Mouse (Mus musculus) megakaryocyte, embryonic 14.5 days (primary cell): ENCODE data around the gene Srcap. TPM values are rescaled to one million over a fixed set of nuclear protein-coding genes. Genes with fewer than 3 reads are reported as not detected.
"Not testable (repeated sequence)": the region's sequence is repeated elsewhere in the genome, so short reads cannot be mapped to it uniquely, and the experiment has no call there.

Source experiments
- H3K27me3 ChIP-seq: replicated peaks from 2 replicates; pipeline ENCODE3; 2012; ENCODE audit warnings: inconsistent platforms
- H3K36me3 ChIP-seq: replicated peaks from 2 replicates; pipeline ENCODE3; 2012; ENCODE audit warnings: low read length, inconsistent platforms, mixed read lengths
- H3K4me1 ChIP-seq: 2 replicates; pipeline ENCODE4 v1.6.1; 2012; ENCODE audit warnings: inconsistent platforms
- H3K4me3 ChIP-seq: replicated peaks from 2 replicates; pipeline ENCODE3; 2012; ENCODE audit warnings: moderate library complexity, mild to moderate bottlenecking, inconsistent platforms
- H3K9me3 ChIP-seq: 2 replicates; pipeline ENCODE4 v1.6.1; 2012; ENCODE audit warnings: inconsistent platforms
- FLI1 ChIP-seq: IDR thresholded peaks from 2 replicates; pipeline ENCODE4 v1.6.1; 2012; ENCODE audit warnings: low read length, inconsistent platforms, mixed read lengths
- GATA1 ChIP-seq: IDR thresholded peaks from 3 replicates; pipeline ENCODE4 v1.6.1; 2012; ENCODE audit warnings: mixed read lengths, low read length, inconsistent platforms, borderline replicate concordance
- polyA plus RNA-seq: library from polyadenylated mRNA; stranded (reverse); fragments of >175 nt; gene quantifications from 2 replicates; pipeline ENCODE4 v1.2.3, GENCODE M21; 2012; ENCODE audit warnings: low replicate concordance; ENCODE audit not compliant: insufficient read depth

Gene Srcap
- polyA plus RNA-seq, 1 experiment, result 9.1 TPM

GRCm38 (mm10) chr7:127489982-127490381 lies 21.8 kb upstream of the Srcap start:
- Histone ChIP-seq H3K27me3 (no peaks in the 10 kb centered on the region), H3K4me1 (peaks cover 43% of the 10 kb centered on the region), H3K9me3 (no peaks in the 10 kb centered on the region), H3K4me3 (no peak overlapping the region), H3K36me3 (peaks cover 98% of the 10 kb centered on the region)
- TF ChIP-seq GATA1, result no peak
- TF ChIP-seq FLI1, result no peak

- TF ChIP-seq FLI1 (no peak), GATA1 (no peak)
- H3K36me3 ChIP-seq, result peaks cover 91% of the 10 kb centered on the region
Measured at GRCm38 (mm10) chr7:127491846-127492245, 19.9 kb upstream of the Srcap start.

GRCm38 (mm10) chr7:127494648-127495047 lies 17.1 kb upstream of the Srcap start:
- no peak overlapping the region for H3K4me3 ChIP-seq
- H3K36me3 ChIP-seq, result peaks cover 76% of the 10 kb centered on the region
- no peaks in the 10 kb centered on the region for H3K27me3 ChIP-seq
- H3K9me3 ChIP-seq, result no peaks in the 10 kb centered on the region
- peaks cover 15% of the 10 kb centered on the region for H3K4me1 ChIP-seq
- TF ChIP-seq GATA1 (no peak), FLI1 (no peak)

More at GRCm38 (mm10) chr7:127491846-127492245, 19.9 kb upstream of the Srcap start:
- Histone ChIP-seq H3K9me3 (no peaks in the 10 kb centered on the region), H3K27me3 (no peaks in the 10 kb centered on the region), H3K4me3 (no peak overlapping the region), H3K4me1 (peaks cover 25% of the 10 kb centered on the region)

GRCm38 (mm10) chr7:127497382-127497781 lies 14.4 kb upstream of the Srcap start:
- no peaks in the 10 kb centered on the region for H3K9me3 ChIP-seq
- H3K36me3 ChIP-seq, result peaks cover 68% of the 10 kb centered on the region
- TF ChIP-seq FLI1, result no peak
- TF ChIP-seq GATA1, result no peak
- H3K4me3 ChIP-seq, result no peak overlapping the region
- no peaks in the 10 kb centered on the region for H3K27me3 ChIP-seq
- H3K4me1 ChIP-seq, result peaks cover 8% of the 10 kb centered on the region

- Histone ChIP-seq H3K4me1 (peaks cover 8% of the 10 kb centered on the region), H3K36me3 (peaks cover 68% of the 10 kb centered on the region), H3K4me3 (no peak overlapping the region), H3K9me3 (no peaks in the 10 kb centered on the region), H3K27me3 (no peaks in the 10 kb centered on the region)
- no peak for TF ChIP-seq FLI1
- no peak for TF ChIP-seq GATA1
Measured at GRCm38 (mm10) chr7:127498407-127498806, 13.4 kb upstream of the Srcap start.

- no peaks in the 10 kb centered on the region for H3K27me3 ChIP-seq
- TF ChIP-seq GATA1 (no peak), FLI1 (no peak)
- H3K9me3 ChIP-seq, result no peaks in the 10 kb centered on the region
- no peak overlapping the region for H3K4me3 ChIP-seq
- peaks cover 16% of the 10 kb centered on the region for H3K4me1 ChIP-seq
- H3K36me3 ChIP-seq, result peaks cover 7% of the 10 kb centered on the region
Measured at GRCm38 (mm10) chr7:127508291-127508690, 3.5 kb upstream of the Srcap start.

- Histone ChIP-seq H3K4me1 (peaks cover 25% of the 10 kb centered on the region), H3K36me3 (peaks cover 13% of the 10 kb centered on the region)
Measured at GRCm38 (mm10) chr7:127509830-127510229, 2.0 kb upstream of the Srcap start.

GRCm38 (mm10) chr7:127511241-127511640 lies 542 bp upstream of the Srcap start:
- TF ChIP-seq FLI1 (no peak), GATA1 (no peak)
- Histone ChIP-seq H3K4me3 (peak overlapping the region; percentile 98), H3K36me3 (peaks cover 27% of the 10 kb centered on the region), H3K27me3 (no peaks in the 10 kb centered on the region), H3K4me1 (peaks cover 26% of the 10 kb centered on the region), H3K9me3 (no peaks in the 10 kb centered on the region)

More at GRCm38 (mm10) chr7:127509830-127510229, 2.0 kb upstream of the Srcap start:
- not testable (repeated sequence) for H3K9me3 ChIP-seq, H3K27me3 ChIP-seq, H3K4me3 ChIP-seq

GRCm38 (mm10) chr7:127512231-127513015 lies 640 bp downstream of the Srcap start:
- peaks cover 26% of the 10 kb centered on the region for H3K4me1 ChIP-seq
- TF ChIP-seq FLI1, result no peak
- TF ChIP-seq GATA1, result no peak
- H3K27me3 ChIP-seq, result no peaks in the 10 kb centered on the region
- H3K36me3 ChIP-seq, result peaks cover 39% of the 10 kb centered on the region
- H3K9me3 ChIP-seq, result no peaks in the 10 kb centered on the region
- H3K4me3 ChIP-seq, result peak overlapping the region; percentile 98

- Histone ChIP-seq H3K4me3 (peak overlapping the region; percentile 98), H3K27me3 (no peaks in the 10 kb centered on the region), H3K9me3 (no peaks in the 10 kb centered on the region), H3K36me3 (peaks cover 44% of the 10 kb centered on the region), H3K4me1 (peaks cover 26% of the 10 kb centered on the region)
- no peak for TF ChIP-seq FLI1
- no peak for TF ChIP-seq GATA1
Measured at GRCm38 (mm10) chr7:127513016-127513390, 1.2 kb downstream of the Srcap start.
